Mouse (Mus musculus): Measurements from ENCODE around the gene Pold4.
A peak's percentile ranks its signal among the peaks of the same experiment; 100 is the strongest.

The Pold4 gene

GRCm38 (mm10) chr19:4203604-4204326 lies 27.9 kb upstream of the Pold4 start:
- peak; percentile 67 for DNase-seq (ENCODE audit: low read depth, low spot score)

- DNase-seq (ENCODE audit: low read depth, low spot score) = peak; percentile 50
Observed at GRCm38 (mm10) chr19:4204889-4205288, 26.8 kb upstream of the Pold4 start.

DNA sequence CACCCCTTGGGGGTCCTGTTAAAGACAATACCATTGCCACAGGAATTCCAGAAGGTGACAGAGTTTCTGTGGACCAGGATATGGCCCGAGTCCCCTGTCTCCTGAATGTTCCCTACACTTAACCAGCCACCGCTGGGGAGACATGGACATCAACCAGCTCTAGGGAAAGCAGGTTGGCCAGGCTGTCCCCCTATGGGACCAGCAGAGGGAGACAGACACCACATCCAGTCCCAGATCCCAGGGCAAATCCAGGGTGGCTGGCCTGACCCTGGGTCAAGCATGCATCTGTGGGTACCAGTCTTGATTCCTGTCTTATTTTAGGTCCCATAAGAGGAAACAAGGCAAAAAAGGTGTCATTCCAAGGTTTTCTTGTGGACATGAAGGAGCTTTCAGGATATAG lies 24.7 kb upstream of the Pold4 start:
- DNase-seq (ENCODE audit: low read depth, low spot score) = peak; percentile 80

DNA sequence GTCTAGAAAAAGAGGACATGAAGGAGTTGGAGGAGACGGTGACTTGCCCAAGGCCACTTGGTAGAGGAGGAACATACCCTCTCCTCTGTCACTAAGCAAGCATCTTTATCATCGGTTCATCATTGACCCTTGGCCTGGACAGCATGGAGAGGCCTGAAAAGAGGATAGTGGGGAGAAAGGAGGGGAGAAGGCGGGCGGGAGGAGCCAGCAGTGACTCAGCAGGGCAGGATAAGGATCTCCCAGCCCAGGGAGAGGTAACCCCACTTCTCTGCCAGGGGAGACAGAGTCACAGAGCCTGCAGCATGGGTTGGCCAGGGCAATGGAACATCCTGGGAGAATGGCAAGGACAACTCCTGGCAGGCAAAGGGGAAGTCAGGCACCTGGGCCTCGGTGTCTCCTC lies 23.1 kb upstream of the Pold4 start:
- no peak for DNase-seq (ENCODE audit: low read depth, low spot score)

DNA sequence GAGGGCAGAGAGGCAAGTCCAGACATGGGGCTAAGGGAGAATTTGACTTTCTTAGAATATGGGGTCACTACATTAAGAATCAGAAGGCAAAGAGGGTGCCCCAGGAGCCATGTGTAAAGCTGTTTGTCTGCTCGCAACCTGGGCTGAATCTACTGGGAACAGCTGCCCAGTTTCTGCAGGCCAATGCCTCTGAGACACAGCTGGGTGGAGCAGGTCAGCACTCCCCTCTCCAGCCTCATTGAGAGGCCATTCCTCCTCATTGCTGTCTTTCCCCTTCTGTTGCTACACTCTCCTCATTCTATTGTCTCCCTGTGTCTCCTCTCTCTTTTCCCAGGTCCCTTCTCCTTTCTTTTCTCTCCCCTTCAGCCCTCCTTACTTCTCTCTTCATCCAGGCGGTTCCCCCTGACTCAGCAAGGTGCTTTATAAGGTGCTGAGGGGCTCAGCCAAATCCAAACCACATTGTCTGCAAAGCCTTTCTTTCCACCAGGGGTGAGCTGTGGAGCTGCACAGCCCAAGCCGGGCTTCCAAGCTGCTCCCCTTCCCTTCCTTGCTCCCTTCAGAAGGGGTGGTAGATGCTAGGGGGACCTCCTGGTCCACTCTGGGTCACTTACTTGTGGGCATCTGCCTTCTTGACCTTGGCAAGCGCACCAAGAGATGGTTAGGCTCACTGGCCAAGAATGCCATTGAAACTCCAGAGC lies 19.7 kb upstream of the Pold4 start:
- peak; percentile 7 for DNase-seq (ENCODE audit: low read depth, low spot score)

DNA sequence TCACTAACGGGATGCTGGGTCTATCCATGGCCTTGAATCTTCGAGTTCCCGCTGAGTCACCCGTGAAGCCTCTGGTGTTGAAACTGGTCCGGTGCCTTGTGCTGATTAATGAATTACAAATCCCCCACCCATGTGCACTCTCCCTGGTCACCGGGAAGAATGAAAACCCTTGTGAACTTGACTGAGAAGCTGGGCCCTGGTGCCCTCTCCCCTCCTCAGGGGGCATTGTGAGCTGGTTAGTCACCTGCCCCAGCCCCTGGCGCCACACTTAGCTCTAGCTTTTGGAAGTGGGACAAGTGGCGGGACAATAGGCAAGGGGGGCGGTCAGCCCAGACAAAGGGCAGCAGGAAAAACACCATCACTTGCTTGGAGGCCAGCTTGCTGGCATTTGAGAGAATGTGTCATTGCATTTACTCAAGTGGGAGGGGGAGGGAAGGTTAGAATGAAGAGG lies 18.1 kb upstream of the Pold4 start:
- DNase-seq (ENCODE audit: low read depth, low spot score) = peak; percentile 33

- DNase-seq (ENCODE audit: low read depth, low spot score) = peak; percentile 92
Observed at GRCm38 (mm10) chr19:4214071-4214770, 17.5 kb upstream of the Pold4 start, which contains the start of the genes Clcf1 and AC109138.7. Gene Clcf1, plus strand, starts transcription at chr19:4214238. Gene AC109138.7, plus strand, starts transcription at chr19:4214357.

GRCm38 (mm10) chr19:4214771-4215450 lies 16.8 kb upstream of the Pold4 start:
- DNase-seq (ENCODE audit: low read depth, low spot score) = peak; percentile 58

GRCm38 (mm10) chr19:4215451-4215840 lies 16.3 kb upstream of the Pold4 start:
- no peak for DNase-seq (ENCODE audit: low read depth, low spot score)

DNA sequence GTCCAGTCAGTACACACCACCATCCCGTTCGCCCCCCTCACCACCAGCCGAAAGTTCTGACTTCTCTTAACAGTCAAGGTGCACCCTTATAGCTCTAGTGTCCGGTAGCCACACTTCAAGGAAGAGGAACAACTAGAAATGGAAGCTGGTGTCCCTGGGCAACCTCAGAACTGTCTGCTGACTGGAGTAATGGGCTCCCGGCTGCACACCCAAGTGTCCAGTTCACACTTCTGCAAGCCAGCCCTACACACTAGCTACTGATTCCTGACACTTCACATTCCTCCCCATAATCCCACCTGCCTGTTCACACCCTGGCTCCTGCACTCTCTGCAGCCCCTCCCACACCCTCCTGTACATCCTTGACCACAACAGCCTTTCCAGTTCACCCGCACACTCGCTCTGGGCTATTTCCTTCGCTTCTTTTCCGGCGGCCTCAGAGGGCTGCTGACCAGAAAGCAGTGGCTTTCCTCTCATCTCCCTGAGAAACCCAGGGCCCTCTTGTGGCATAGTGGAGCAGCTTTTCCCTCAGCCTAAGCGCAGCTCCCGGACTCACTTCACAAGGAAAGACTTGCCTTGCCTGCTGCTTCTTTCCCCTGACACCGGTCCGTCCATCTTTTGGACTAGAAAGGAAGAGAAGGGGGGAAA lies 15.5 kb upstream of the Pold4 start:
- DNase-seq (ENCODE audit: low read depth, low spot score) = peak; percentile 8

DNA sequence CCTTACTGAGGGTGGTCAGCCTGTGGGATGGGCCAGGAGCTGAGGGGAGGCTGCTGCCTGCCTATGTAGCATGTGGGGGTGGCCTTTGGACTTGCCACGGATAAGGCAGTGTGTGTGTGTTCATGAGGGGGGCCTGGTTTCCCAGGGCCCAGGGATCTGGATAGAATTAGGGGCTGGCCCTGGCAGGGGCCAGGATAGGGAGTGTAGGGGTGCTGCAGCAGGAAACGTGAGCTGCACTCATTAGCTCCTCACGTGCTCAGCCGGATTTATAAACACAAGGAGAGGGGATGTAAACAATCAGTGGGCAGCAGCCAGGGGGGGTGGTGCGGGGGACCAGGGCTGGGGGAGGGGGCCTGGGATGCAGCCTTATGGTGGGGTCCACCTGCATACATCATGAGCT lies 14.6 kb upstream of the Pold4 start:
- DNase-seq (ENCODE audit: low read depth, low spot score) = peak; percentile 4

- DNase-seq (ENCODE audit: low read depth, low spot score) = no peak
Observed at GRCm38 (mm10) chr19:4217855-4218254, 13.8 kb upstream of the Pold4 start.

DNA sequence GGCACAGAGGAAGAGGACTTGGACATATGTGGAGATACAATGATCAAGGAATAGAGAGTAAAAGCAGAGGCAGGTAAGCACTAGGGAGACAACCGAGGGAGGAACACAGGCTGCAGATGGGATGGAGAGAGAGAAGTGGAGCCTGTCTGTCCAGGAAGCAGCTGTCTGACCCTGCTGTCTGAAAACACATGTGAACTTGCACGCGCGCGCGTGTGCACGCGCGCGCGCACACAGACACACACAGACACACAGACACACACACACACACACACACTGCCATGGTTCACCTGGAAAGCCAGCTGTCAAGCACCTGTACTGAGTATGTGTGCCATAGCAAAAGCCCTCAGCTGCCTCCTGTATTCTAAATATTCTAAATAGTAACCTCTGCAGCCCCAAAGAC lies 13.4 kb upstream of the Pold4 start:
- peak; percentile 21 for DNase-seq (ENCODE audit: low read depth, low spot score)

- DNase-seq (ENCODE audit: low read depth, low spot score) = peak; percentile 62
Observed at GRCm38 (mm10) chr19:4218784-4219183, 12.9 kb upstream of the Pold4 start.

GRCm38 (mm10) chr19:4219943-4220342 lies 11.8 kb upstream of the Pold4 start:
- no peak for DNase-seq (ENCODE audit: low read depth, low spot score)

GRCm38 (mm10) chr19:4220416-4220815 lies 11.3 kb upstream of the Pold4 start:
- DNase-seq (ENCODE audit: low read depth, low spot score) = no peak

GRCm38 (mm10) chr19:4220957-4221743 lies 10.5 kb upstream of the Pold4 start:
- DNase-seq (ENCODE audit: low read depth, low spot score) = peak; percentile 41

GRCm38 (mm10) chr19:4222165-4222564 lies 9.5 kb upstream of the Pold4 start:
- no peak for DNase-seq (ENCODE audit: low read depth, low spot score)

DNA sequence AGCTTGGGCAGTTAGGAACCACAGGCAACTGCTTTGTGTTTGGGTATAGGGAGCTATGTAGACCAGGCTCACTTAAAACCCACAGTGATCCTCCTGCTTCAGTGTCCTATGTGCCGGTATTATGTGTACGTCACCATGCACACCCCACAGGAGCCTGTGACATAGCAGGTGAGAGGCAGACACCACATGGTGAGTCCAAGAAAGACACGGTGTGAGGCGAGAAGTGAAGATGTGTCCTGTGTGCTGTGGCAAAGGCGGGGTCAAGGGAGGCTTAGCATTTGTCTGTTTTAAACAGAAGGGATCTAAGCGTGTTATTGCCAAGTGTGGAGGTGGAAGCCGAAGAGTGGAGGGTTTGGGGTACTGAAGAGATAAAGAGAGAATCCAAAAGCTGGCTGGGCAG lies 4.9 kb upstream of the Pold4 start:
- no peak for DNase-seq (ENCODE audit: low read depth, low spot score)

- DNase-seq (ENCODE audit: low read depth, low spot score) = peak; percentile 65
Observed at GRCm38 (mm10) chr19:4227446-4227845, 4.3 kb upstream of the Pold4 start.
